Mouse (Mus musculus) brain, embryonic 14.5 days (tissue): ENCODE measurements around the gene Tex29.
"Not testable (repeated sequence)": the region's sequence is repeated elsewhere in the genome, so short reads cannot be mapped to it uniquely, and the experiment has no call there.

Experiments used
- CTCF ChIP-seq: fragments of 200-500 bp; IDR thresholded peaks from 2 replicates; pipeline ENCODE4 v1.5.1; 2012; ENCODE audit warnings: inconsistent platforms, mild to moderate bottlenecking, moderate library complexity, borderline replicate concordance; ENCODE audit not compliant: insufficient read depth, insufficient read length; ENCODE audit errors: extremely low read depth
- POLR2A ChIP-seq: fragments of 200-500 bp; IDR thresholded peaks from 2 replicates; pipeline ENCODE4 v1.6.1; 2012; ENCODE audit warnings: mild to moderate bottlenecking, inconsistent platforms, borderline replicate concordance; ENCODE audit not compliant: poor library complexity, insufficient read depth, insufficient read length, severe bottlenecking; ENCODE audit errors: extremely low read depth

DNA sequence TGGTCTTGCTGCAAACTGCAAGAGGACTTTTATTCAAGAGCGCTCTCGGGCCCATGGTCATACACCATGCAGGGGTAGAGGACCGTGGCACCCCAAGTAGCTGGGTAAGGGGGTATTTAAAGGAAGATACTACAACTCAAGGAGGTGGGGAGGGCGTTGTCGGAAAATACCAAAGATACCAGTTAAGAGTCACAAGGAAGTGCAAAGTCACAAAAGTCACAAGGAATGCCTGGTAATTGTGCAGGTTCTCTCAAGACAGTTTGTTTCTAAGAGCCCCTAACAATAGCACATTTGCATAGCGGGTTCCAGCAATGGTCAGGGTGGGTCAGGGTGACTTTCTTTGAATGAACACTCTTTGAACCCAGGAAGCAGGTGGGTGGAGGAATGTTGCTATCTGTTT is 34.0 kb downstream of the Tex29 start:
- not testable (repeated sequence) for TF ChIP-seq CTCF, POLR2A
